Mouse (Mus musculus): Measurements from ENCODE around the gene Shq1. TPM values are rescaled to one million over a fixed set of nuclear protein-coding genes. Genes with fewer than 3 reads are reported as not detected.

Gene Shq1
- polyA plus RNA-seq, 1 experiment from 2014 or later, result 23.6 TPM

DNA sequence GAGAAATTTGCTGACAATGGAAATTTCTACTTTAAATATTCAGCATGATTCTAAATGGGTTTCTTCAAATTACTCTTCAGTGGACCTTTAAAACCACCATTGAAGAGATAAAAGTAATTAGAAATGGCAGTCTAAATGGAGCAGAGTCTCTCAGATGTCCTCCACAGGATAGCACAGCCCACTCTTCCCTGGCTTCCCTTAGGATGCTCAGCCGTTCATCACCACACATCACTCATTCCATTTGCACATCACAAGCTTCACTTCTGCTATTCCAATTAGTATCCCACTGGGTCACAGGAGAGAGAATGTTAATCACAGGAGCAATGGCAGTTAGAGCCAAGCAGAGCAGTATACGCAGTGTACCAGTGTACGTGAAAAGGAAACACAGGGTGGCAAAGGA, 18.4 kb downstream of the Shq1 start:
- whole genome bisulfite sequencing, result 83% methylated on average over 3 of the region's 3 CpGs
- Histone ChIP-seq H3K36me3 (ENCODE audit: control insufficient read depth, insufficient read depth, low read length) (peaks cover 4% of the 10 kb centered on the region; the same call in 1 of the 2 replicates), H3K9ac (ENCODE audit: low read depth, low read length) (no peak overlapping the region), H3K4me1 (replicated peaks; ENCODE audit: control insufficient read depth, insufficient read depth, low read length) (no peaks in the 10 kb centered on the region), H3K4me3 (ENCODE audit: low read depth, low read length) (no peak overlapping the region), H3K27ac (ENCODE audit: low read depth, low read length) (no peak overlapping the region), H3K27me3 (replicated peaks; ENCODE audit: control insufficient read depth, insufficient read depth, low read length) (no peaks in the 10 kb centered on the region), H3K4me2 (no peak overlapping the region), H3K9me3 (ENCODE audit: control insufficient read depth, low read length) (no peaks in the 10 kb centered on the region)
- DNase-seq (ENCODE audit: low spot score) (no peak), ATAC-seq (replicated peaks; ENCODE audit: low FRiP score) (no peak)

DNA sequence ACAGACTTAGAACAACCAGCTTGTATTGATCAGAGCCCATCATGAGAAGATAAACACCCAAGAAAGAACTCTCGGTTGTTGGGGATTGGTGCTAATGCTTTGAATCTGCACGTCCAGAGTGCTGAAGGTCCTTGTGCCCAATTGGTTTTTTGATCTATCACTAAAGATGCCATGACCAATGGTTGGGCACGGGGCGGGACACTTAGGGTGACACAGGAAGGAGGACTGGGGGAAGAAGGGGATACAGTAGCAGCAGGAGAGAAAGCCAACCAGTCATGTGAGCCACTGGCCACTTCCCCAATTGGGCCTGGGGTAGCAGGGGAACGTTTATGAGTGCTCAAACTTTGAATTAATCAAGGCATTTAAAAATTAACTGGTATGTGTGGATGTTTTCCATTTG, 23.8 kb downstream of the Shq1 start:
- H3K27ac ChIP-seq (ENCODE audit: low read depth, low read length), result no peak overlapping the region
- no peak overlapping the region for H3K9ac ChIP-seq (ENCODE audit: low read depth, low read length)
- H3K4me1 ChIP-seq (replicated peaks; ENCODE audit: control insufficient read depth, insufficient read depth, low read length), result no peaks in the 10 kb centered on the region
- DNase-seq (ENCODE audit: low spot score), result no peak
- no peaks in the 10 kb centered on the region for H3K36me3 ChIP-seq (ENCODE audit: control insufficient read depth, insufficient read depth, low read length)
- no peak for ATAC-seq (replicated peaks; ENCODE audit: low FRiP score)
- H3K4me3 ChIP-seq (ENCODE audit: low read depth, low read length), result no peak overlapping the region
- H3K9me3 ChIP-seq (ENCODE audit: control insufficient read depth, low read length), result no peaks in the 10 kb centered on the region
- WGBS, result 62% methylated on average over 5 of the region's 5 CpGs
- no peaks in the 10 kb centered on the region for H3K27me3 ChIP-seq (replicated peaks; ENCODE audit: control insufficient read depth, insufficient read depth, low read length)
- H3K4me2 ChIP-seq, result no peak overlapping the region

DNA sequence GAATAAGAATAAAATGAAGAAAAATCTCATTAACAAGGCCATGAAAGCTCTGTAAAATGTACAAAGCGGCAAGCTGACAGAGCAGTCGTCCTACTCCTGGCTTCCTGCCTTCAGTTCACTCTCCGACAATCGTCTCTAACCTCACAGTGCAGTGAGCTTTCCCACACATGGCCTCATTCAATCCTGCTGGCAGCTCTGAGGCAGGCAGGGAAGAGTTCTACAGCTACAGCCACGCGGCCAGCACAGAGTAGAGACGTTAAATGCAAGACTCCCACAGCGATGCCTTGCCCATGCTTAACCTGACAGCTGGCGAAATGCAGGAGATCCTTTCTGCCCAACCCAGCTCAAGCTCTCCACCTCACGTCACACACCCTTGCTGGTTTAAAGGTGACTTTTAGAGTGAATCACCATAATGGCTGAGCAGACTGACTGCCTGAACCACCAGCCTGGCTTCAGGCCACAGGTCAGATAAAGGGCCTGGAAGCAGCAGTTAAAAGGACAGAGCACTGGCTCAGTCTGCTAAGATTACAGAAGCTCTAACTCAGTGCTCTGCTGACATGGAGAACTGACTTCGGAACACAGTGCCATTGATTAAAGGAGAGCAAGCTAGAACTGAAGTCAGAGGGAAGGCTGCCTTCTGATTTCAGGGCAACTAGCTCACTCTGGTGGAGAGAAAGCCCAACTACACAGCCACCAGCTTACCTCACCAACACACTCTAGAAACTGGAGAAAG, 25.3 kb downstream of the Shq1 start:
- no peak for DNase-seq (ENCODE audit: low spot score)
- Histone ChIP-seq H3K4me2 (no peak overlapping the region), H3K9ac (ENCODE audit: low read depth, low read length) (no peak overlapping the region), H3K4me1 (replicated peaks; ENCODE audit: control insufficient read depth, insufficient read depth, low read length) (no peaks in the 10 kb centered on the region), H3K4me3 (ENCODE audit: low read depth, low read length) (no peak overlapping the region), H3K9me3 (ENCODE audit: control insufficient read depth, low read length) (no peaks in the 10 kb centered on the region), H3K27me3 (replicated peaks; ENCODE audit: control insufficient read depth, insufficient read depth, low read length) (no peaks in the 10 kb centered on the region), H3K36me3 (ENCODE audit: control insufficient read depth, insufficient read depth, low read length) (no peaks in the 10 kb centered on the region), H3K27ac (ENCODE audit: low read depth, low read length) (no peak overlapping the region)
- 76% methylated on average over 11 of the region's 11 CpGs for WGBS
- ATAC-seq (replicated peaks; ENCODE audit: low FRiP score), result 0 out of 2 replicates have a peak, but pooled peaks have one; percentile 18

DNA sequence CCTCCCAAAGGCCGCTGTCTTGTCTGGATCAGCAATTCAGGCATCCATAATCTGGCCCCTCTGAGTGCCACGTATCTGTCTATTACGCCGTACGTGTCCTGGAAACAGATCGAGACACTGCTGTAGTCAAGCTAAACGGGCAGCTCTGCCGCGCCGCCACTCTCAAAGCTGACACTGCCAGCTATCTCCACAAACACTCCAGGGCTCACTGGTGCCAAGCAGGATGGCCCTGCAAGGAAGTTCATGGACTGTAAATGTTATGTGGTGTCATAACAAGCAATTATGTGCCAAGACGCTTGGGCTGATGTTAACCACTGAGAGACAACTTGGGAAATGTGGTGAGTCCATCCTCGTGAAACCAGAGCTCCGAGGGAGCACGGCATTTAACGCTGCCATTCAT, 26.3 kb downstream of the Shq1 start:
- H3K4me2 ChIP-seq, result no peak overlapping the region
- H3K4me1 ChIP-seq (replicated peaks; ENCODE audit: control insufficient read depth, insufficient read depth, low read length), result no peaks in the 10 kb centered on the region
- H3K27ac ChIP-seq (ENCODE audit: low read depth, low read length), result no peak overlapping the region
- H3K4me3 ChIP-seq (ENCODE audit: low read depth, low read length), result no peak overlapping the region
- 92% methylated on average over 15 of the region's 15 CpGs for WGBS
- H3K9me3 ChIP-seq (ENCODE audit: control insufficient read depth, low read length), result no peaks in the 10 kb centered on the region
- ATAC-seq (replicated peaks; ENCODE audit: low FRiP score) (no peak), DNase-seq (ENCODE audit: low spot score) (peak; percentile 12)
- no peaks in the 10 kb centered on the region for H3K36me3 ChIP-seq (ENCODE audit: control insufficient read depth, insufficient read depth, low read length)
- no peaks in the 10 kb centered on the region for H3K27me3 ChIP-seq (replicated peaks; ENCODE audit: control insufficient read depth, insufficient read depth, low read length)
- no peak overlapping the region for H3K9ac ChIP-seq (ENCODE audit: low read depth, low read length)

DNA sequence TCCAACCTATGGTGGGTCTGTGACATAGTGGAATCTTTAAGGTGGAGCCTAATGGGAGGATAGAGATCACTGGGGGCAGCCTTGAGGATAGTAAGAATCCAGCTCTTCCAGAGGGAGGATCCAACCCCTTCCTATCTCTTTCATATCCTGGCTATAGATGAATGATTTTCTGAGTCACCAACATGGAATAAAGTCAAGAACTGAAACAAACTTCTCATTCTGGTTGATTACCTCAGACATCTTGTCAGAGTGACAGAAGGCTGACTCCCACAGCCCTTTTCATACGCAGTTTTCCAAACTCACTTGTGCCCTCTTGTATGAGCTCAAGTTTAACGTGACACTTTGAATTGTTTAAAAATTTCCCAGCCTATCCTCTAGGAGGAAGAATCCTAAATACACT, 28.2 kb downstream of the Shq1 start:
- DNase-seq (ENCODE audit: low spot score) (no peak), ATAC-seq (replicated peaks; ENCODE audit: low FRiP score) (no peak)
- WGBS, result 83% methylated on average over 2 of the region's 2 CpGs
- no peak overlapping the region for H3K4me3 ChIP-seq (ENCODE audit: low read depth, low read length)
- H3K4me2 ChIP-seq, result no peak overlapping the region
- H3K27ac ChIP-seq (ENCODE audit: low read depth, low read length), result no peak overlapping the region
- no peaks in the 10 kb centered on the region for H3K4me1 ChIP-seq (replicated peaks; ENCODE audit: control insufficient read depth, insufficient read depth, low read length)
- H3K9ac ChIP-seq (ENCODE audit: low read depth, low read length), result no peak overlapping the region
- no peaks in the 10 kb centered on the region for H3K36me3 ChIP-seq (ENCODE audit: control insufficient read depth, insufficient read depth, low read length)
- H3K27me3 ChIP-seq (replicated peaks; ENCODE audit: control insufficient read depth, insufficient read depth, low read length), result no peaks in the 10 kb centered on the region
- H3K9me3 ChIP-seq (ENCODE audit: control insufficient read depth, low read length), result no peaks in the 10 kb centered on the region

DNA sequence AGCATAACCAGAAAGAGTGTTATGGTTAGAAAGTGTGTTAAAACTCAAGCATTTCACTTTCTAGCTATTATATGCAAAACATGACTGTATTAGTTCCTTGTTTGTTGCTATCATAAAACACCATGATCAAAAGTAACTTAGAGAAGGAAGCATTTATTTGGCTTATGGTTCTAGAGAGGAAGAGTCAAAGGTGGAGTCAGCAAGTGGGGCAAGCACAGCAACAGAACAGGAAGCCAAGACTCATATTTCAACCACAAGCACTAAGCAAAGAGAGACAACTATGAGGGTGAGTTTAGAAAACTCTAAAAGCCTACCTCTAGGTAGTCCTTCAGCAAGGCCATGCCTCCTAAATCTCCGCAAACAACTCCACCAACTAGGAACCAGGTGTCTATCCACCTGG, 30.4 kb downstream of the Shq1 start:
- no peak for DNase-seq (ENCODE audit: low spot score)
- 100% methylated on average over 1 of the region's 1 CpGs for WGBS
- ATAC-seq (replicated peaks; ENCODE audit: low FRiP score), result no peak
- Histone ChIP-seq H3K27ac (ENCODE audit: low read depth, low read length) (no peak overlapping the region), H3K4me3 (ENCODE audit: low read depth, low read length) (no peak overlapping the region), H3K36me3 (ENCODE audit: control insufficient read depth, insufficient read depth, low read length) (peaks cover 3% of the 10 kb centered on the region; the same call in 1 of the 2 replicates), H3K9ac (ENCODE audit: low read depth, low read length) (no peak overlapping the region), H3K4me2 (no peak overlapping the region), H3K4me1 (replicated peaks; ENCODE audit: control insufficient read depth, insufficient read depth, low read length) (no peaks in the 10 kb centered on the region), H3K27me3 (replicated peaks; ENCODE audit: control insufficient read depth, insufficient read depth, low read length) (no peaks in the 10 kb centered on the region), H3K9me3 (ENCODE audit: control insufficient read depth, low read length) (no peaks in the 10 kb centered on the region)

DNA sequence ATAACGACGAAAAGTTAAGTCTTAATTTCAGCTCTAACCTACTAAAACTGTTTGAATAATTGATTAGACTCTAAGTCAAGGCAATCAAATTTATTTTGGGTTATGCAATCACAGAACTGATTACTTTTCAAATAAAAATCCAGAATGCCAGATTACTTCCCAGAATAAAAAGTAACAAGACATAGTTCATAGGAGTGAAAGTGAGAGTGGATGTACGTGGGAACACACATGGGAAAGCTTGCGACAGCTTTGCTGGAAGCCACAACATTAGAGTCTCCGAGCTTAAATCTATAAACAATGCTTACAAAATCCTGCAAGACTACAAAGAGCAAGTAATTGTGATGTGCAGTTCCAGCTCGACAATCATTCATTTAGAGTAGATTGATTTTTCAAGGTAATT, 41.9 kb downstream of the Shq1 start:
- Histone ChIP-seq H3K4me3 (ENCODE audit: low read depth, low read length) (no peak overlapping the region), H3K4me2 (no peak overlapping the region), H3K36me3 (ENCODE audit: control insufficient read depth, insufficient read depth, low read length) (peaks cover 9% of the 10 kb centered on the region; the same call in 1 of the 2 replicates), H3K27ac (ENCODE audit: low read depth, low read length) (no peak overlapping the region), H3K4me1 (replicated peaks; ENCODE audit: control insufficient read depth, insufficient read depth, low read length) (peaks cover 6% of the 10 kb centered on the region; the same call in 1 of the 2 replicates), H3K9me3 (ENCODE audit: control insufficient read depth, low read length) (no peaks in the 10 kb centered on the region), H3K9ac (ENCODE audit: low read depth, low read length) (no peak overlapping the region), H3K27me3 (replicated peaks; ENCODE audit: control insufficient read depth, insufficient read depth, low read length) (no peaks in the 10 kb centered on the region)
- ATAC-seq (replicated peaks; ENCODE audit: low FRiP score) (no peak), DNase-seq (ENCODE audit: low spot score) (no peak)
- WGBS, result 79% methylated on average over 6 of the region's 6 CpGs

DNA sequence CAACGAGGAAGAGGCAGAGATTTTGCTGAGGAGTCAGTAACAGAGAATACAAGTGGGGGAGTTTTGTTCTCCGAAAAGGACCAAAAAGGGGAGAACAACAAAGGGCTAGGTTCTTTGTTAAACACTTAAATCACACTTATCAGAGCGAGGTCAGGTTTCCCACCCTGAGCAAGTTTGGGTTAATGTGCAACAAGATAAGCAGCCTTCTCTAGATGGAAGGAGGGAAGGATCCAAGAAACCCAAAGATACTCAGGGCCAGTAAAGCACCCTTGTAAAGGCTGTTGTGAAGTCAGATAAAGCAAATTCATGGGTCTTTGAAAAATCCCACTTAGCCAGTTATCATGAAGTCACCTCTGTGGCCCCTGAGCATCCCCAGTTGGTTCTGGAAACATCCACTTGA, 42.7 kb downstream of the Shq1 start:
- 49% methylated on average over 3 of the region's 3 CpGs for WGBS
- peak; percentile 74 for ATAC-seq (replicated peaks; ENCODE audit: low FRiP score)

DNA sequence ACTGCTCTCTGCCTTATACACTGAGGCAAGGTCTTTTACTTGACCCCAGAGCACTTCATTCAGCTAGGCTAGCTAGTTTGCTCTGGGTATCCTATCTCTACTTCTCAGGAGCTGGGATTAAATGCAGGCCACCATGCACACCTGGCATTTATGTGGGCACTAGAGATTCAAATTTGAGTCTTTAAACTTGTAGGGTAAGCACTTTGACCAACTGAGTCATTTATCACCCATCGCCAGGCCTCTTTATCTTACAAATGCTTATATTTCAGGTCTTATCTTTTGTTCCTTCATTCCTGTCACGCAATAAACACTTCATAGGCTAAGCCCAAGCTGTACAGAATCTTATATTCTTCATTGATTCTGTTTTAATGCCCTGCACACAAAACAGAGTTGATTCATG, 47.0 kb downstream of the Shq1 start:
- DNase-seq (ENCODE audit: low spot score) (peak; percentile 11), ATAC-seq (replicated peaks; ENCODE audit: low FRiP score) (peak; percentile 69)
- Histone ChIP-seq H3K36me3 (ENCODE audit: control insufficient read depth, insufficient read depth, low read length) (peaks cover 3% of the 10 kb centered on the region; the same call in 1 of the 2 replicates), H3K4me2 (no peak overlapping the region), H3K9me3 (ENCODE audit: control insufficient read depth, low read length) (no peaks in the 10 kb centered on the region), H3K27me3 (replicated peaks; ENCODE audit: control insufficient read depth, insufficient read depth, low read length) (no peaks in the 10 kb centered on the region), H3K27ac (ENCODE audit: low read depth, low read length) (no peak overlapping the region), H3K4me1 (replicated peaks; ENCODE audit: control insufficient read depth, insufficient read depth, low read length) (peaks cover 9% of the 10 kb centered on the region), H3K4me3 (ENCODE audit: low read depth, low read length) (no peak overlapping the region), H3K9ac (ENCODE audit: low read depth, low read length) (no peak overlapping the region)
- 62% methylated on average over 2 of the region's 2 CpGs for WGBS

More for the DNA sequence above, 42.7 kb downstream of the Shq1 start:
- Histone ChIP-seq H3K4me1 (replicated peaks; ENCODE audit: control insufficient read depth, insufficient read depth, low read length) (peaks cover 9% of the 10 kb centered on the region), H3K4me2 (no peak overlapping the region), H3K9me3 (ENCODE audit: control insufficient read depth, low read length) (no peaks in the 10 kb centered on the region), H3K27ac (ENCODE audit: low read depth, low read length) (no peak overlapping the region), H3K27me3 (replicated peaks; ENCODE audit: control insufficient read depth, insufficient read depth, low read length) (no peaks in the 10 kb centered on the region), H3K36me3 (ENCODE audit: control insufficient read depth, insufficient read depth, low read length) (peaks cover 9% of the 10 kb centered on the region; the same call in 1 of the 2 replicates), H3K4me3 (ENCODE audit: low read depth, low read length) (no peak overlapping the region), H3K9ac (ENCODE audit: low read depth, low read length) (no peak overlapping the region)
- no peak for DNase-seq (ENCODE audit: low spot score)

All from liver, embryonic 11.5 days (tissue).